Mouse (Mus musculus): Measurements from ENCODE around the gene Raly.

- TF ChIP-seq POLR2A (IDR thresholded peaks at IDR 0.05; ENCODE audit: insufficient read depth, low read depth, low read length), result no peak
- no peak for TF ChIP-seq CTCF (IDR thresholded peaks at IDR 0.05)
- TF ChIP-seq EP300 (IDR thresholded peaks at IDR 0.05; ENCODE audit: insufficient read depth, low read depth, low read length), result no peak
Measured at GRCm38 (mm10) chr2:154789381-154789780, 1.5 kb upstream of the Raly start.

Measured in heart, adult 2 months (tissue).